Mouse (Mus musculus): ENCODE data around the gene Rabgap1l. TPM values are rescaled to one million over a fixed set of nuclear protein-coding genes. Genes with fewer than 3 reads are reported as not detected.

The Rabgap1l gene
- polyA plus RNA-seq, 1 experiment from 2014 or later = 21.3 TPM

- Histone ChIP-seq H3K4me3 (no peak overlapping the region), H3K27ac (no peak overlapping the region), H3K9ac (no peak overlapping the region), H3K9me3 (replicated peaks) (no peaks in the 10 kb centered on the region), H3K27me3 (no peaks in the 10 kb centered on the region), H3K4me1 (no peaks in the 10 kb centered on the region), H3K36me3 (ENCODE audit: poor library complexity, severe bottlenecking) (no peaks in the 10 kb centered on the region), H3K4me2 (no peak overlapping the region)
- no peak for ATAC-seq
- 84% methylated on average over 4 of the region's 4 CpGs for WGBS
Measured at GRCm38 (mm10) chr1:160334791-160335190, 458.2 kb downstream of the Rabgap1l start.

DNA sequence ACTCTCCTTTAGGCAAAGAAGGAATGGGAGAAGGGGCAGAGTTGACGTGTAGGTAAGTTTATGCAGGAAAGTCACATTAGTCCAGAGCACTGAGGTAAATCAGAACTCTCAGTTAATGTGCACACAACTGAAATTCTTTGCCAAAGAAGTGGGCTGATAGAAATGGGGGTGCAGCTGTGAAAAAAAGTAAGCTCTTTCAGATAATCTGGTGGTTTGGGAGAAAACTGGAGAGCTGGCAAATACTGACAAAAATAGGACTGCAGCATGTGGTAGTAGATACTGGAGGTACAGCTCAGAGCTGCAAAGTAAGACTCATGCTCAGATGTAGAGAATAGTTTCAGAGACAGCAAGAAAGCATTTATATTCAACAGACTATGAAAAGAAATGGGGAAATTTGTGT lies 462.2 kb downstream of the Rabgap1l start:
- Histone ChIP-seq H3K36me3 (ENCODE audit: poor library complexity, severe bottlenecking) (no peaks in the 10 kb centered on the region), H3K4me1 (no peaks in the 10 kb centered on the region), H3K9me3 (replicated peaks) (no peaks in the 10 kb centered on the region), H3K27me3 (no peaks in the 10 kb centered on the region), H3K9ac (no peak overlapping the region), H3K4me2 (no peak overlapping the region), H3K27ac (no peak overlapping the region), H3K4me3 (no peak overlapping the region)
- 49% methylated on average over 1 of the region's 1 CpGs for WGBS
- no peak for ATAC-seq

GRCm38 (mm10) chr1:160330222-160330621 lies 462.8 kb downstream of the Rabgap1l start:
- H3K4me1 ChIP-seq = no peaks in the 10 kb centered on the region

DNA sequence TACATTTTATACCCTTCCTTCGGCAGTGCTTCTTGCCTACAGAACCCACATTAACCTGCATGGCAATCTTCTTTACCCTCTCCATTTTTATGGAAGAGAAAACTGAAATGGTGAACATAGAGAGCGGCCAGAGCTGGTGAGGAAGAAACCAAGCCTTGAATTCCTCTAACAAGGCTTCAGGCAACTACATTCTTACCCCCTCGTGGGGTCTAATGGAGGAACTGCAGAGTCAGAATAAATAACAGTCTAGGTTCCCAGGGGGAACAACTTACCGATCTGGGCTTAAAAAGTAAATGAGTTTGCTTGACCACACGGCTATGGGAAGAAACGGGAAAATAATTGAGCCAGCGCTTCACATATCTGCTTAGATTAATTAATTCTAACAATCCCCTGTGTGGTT lies 463.2 kb downstream of the Rabgap1l start:
- Histone ChIP-seq H3K27me3 (no peaks in the 10 kb centered on the region), H3K4me1 (no peaks in the 10 kb centered on the region), H3K4me3 (no peak overlapping the region), H3K27ac (no peak overlapping the region), H3K9ac (no peak overlapping the region), H3K4me2 (no peak overlapping the region), H3K9me3 (replicated peaks) (no peaks in the 10 kb centered on the region), H3K36me3 (ENCODE audit: poor library complexity, severe bottlenecking) (no peaks in the 10 kb centered on the region)
- WGBS = 67% methylated on average over 7 of the region's 7 CpGs
- no peak for ATAC-seq

More at GRCm38 (mm10) chr1:160330222-160330621, 462.8 kb downstream of the Rabgap1l start:
- H3K9ac ChIP-seq = no peak overlapping the region
- H3K27ac ChIP-seq = no peak overlapping the region
- H3K4me3 ChIP-seq = no peak overlapping the region
- 72% methylated on average over 2 of the region's 2 CpGs for WGBS
- no peaks in the 10 kb centered on the region for H3K27me3 ChIP-seq
- H3K36me3 ChIP-seq (ENCODE audit: poor library complexity, severe bottlenecking) = no peaks in the 10 kb centered on the region
- no peak for ATAC-seq
- no peak overlapping the region for H3K4me2 ChIP-seq
- H3K9me3 ChIP-seq (replicated peaks) = no peaks in the 10 kb centered on the region

DNA sequence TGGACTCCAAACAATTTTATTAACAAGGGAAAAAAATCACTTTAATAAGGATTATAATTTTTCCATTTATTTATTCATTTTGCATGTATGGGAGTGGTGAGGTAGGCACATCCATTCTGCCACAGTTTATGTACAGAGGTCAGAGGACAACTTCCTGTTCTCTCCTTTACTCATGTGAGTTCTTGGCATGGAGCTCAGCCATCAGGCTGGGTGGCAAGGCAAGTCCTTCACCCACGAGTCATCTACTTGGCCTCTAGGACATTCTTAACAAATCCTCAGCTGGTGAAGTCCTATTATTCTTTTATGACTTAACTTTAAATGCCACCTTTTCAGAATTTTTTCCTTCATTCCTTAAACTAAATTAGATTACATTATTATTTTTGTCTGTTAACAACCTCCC lies 465.5 kb downstream of the Rabgap1l start:
- Histone ChIP-seq H3K4me2 (no peak overlapping the region), H3K9ac (no peak overlapping the region), H3K9me3 (replicated peaks) (no peaks in the 10 kb centered on the region), H3K36me3 (ENCODE audit: poor library complexity, severe bottlenecking) (no peaks in the 10 kb centered on the region), H3K27me3 (no peaks in the 10 kb centered on the region), H3K4me3 (no peak overlapping the region), H3K27ac (no peak overlapping the region), H3K4me1 (no peaks in the 10 kb centered on the region)
- ATAC-seq = no peak
- 76% methylated on average over 1 of the region's 1 CpGs for WGBS

DNA sequence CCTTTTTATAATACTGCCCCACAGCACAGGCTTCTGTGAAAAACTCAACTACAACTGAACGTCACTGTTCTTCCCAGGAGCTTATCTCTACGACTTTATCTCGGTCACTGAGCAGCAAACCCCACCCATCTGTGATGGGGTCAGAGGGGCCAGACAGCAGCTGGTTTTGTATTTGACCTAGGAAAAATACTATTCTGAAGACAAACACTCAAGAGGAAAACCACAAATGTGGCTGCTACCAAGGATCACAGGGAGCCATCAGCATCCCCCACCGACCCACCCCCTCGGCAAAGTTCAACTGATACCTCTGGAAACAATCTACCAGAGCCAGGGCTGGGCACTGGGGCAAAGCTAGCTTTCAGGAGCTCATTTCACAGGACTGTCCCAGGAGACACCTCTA lies 467.5 kb downstream of the Rabgap1l start:
- Histone ChIP-seq H3K27me3 (no peaks in the 10 kb centered on the region), H3K9ac (no peak overlapping the region), H3K9me3 (replicated peaks) (no peaks in the 10 kb centered on the region), H3K36me3 (ENCODE audit: poor library complexity, severe bottlenecking) (no peaks in the 10 kb centered on the region), H3K4me3 (no peak overlapping the region), H3K4me2 (no peak overlapping the region), H3K4me1 (no peaks in the 10 kb centered on the region), H3K27ac (no peak overlapping the region)
- 85% methylated on average over 5 of the region's 5 CpGs for WGBS
- ATAC-seq = no peak

- no peak for ATAC-seq
- H3K4me2 ChIP-seq = no peak overlapping the region
Measured at GRCm38 (mm10) chr1:160320690-160321089, 472.3 kb downstream of the Rabgap1l start.

GRCm38 (mm10) chr1:160318057-160318725 lies 474.8 kb downstream of the Rabgap1l start:
- no peaks in the 10 kb centered on the region for H3K4me1 ChIP-seq
- no peaks in the 10 kb centered on the region for H3K36me3 ChIP-seq (ENCODE audit: poor library complexity, severe bottlenecking)
- H3K9me3 ChIP-seq (replicated peaks) = no peaks in the 10 kb centered on the region
- WGBS = 80% methylated on average over 8 of the region's 8 CpGs
- no peak overlapping the region for H3K9ac ChIP-seq
- ATAC-seq = no peak
- H3K27me3 ChIP-seq = no peaks in the 10 kb centered on the region
- no peak overlapping the region for H3K4me2 ChIP-seq
- H3K27ac ChIP-seq = no peak overlapping the region
- no peak overlapping the region for H3K4me3 ChIP-seq

More at GRCm38 (mm10) chr1:160320690-160321089, 472.3 kb downstream of the Rabgap1l start:
- Histone ChIP-seq H3K36me3 (ENCODE audit: poor library complexity, severe bottlenecking) (no peaks in the 10 kb centered on the region), H3K27ac (no peak overlapping the region), H3K9me3 (replicated peaks) (no peaks in the 10 kb centered on the region), H3K9ac (no peak overlapping the region), H3K27me3 (no peaks in the 10 kb centered on the region), H3K4me3 (no peak overlapping the region), H3K4me1 (no peaks in the 10 kb centered on the region)
- 85% methylated on average over 1 of the region's 1 CpGs for WGBS

DNA sequence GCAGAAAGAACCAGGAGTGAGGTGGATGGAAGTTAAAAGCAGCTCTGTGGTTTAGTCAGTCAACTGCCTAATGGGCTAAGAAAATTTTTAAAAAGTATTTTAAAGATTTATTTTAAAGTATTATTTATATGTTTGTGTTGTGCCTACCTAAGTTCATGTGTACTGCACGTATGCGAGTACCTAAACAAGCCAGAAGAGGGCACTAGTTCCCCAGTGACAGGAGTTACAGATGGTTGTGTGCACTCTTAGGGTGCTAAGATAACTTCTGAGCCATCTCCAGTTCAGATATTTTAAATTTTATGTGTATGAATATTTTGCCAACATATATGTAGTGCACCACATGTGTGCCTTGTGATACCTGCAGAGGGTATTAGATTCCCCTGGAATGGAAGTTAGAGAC lies 476.8 kb downstream of the Rabgap1l start:
- Histone ChIP-seq H3K9me3 (replicated peaks) (no peaks in the 10 kb centered on the region), H3K4me3 (no peak overlapping the region), H3K9ac (no peak overlapping the region), H3K36me3 (ENCODE audit: poor library complexity, severe bottlenecking) (no peaks in the 10 kb centered on the region), H3K27ac (no peak overlapping the region), H3K4me2 (no peak overlapping the region), H3K27me3 (no peaks in the 10 kb centered on the region), H3K4me1 (no peaks in the 10 kb centered on the region)
- ATAC-seq = no peak
- 100% methylated on average over 2 of the region's 2 CpGs for WGBS

GRCm38 (mm10) chr1:160312658-160313057 lies 480.4 kb downstream of the Rabgap1l start:
- H3K27ac ChIP-seq = no peak overlapping the region
- WGBS = 93% methylated on average over 4 of the region's 4 CpGs
- ATAC-seq = no peak
- no peaks in the 10 kb centered on the region for H3K9me3 ChIP-seq (replicated peaks)
- peaks cover 8% of the 10 kb centered on the region for H3K4me1 ChIP-seq
- no peak overlapping the region for H3K4me2 ChIP-seq
- no peak overlapping the region for H3K4me3 ChIP-seq
- H3K36me3 ChIP-seq (ENCODE audit: poor library complexity, severe bottlenecking) = no peaks in the 10 kb centered on the region
- no peak overlapping the region for H3K9ac ChIP-seq
- H3K27me3 ChIP-seq = no peaks in the 10 kb centered on the region

- Histone ChIP-seq H3K4me2 (no peak overlapping the region), H3K36me3 (ENCODE audit: poor library complexity, severe bottlenecking) (no peaks in the 10 kb centered on the region), H3K9me3 (replicated peaks) (no peaks in the 10 kb centered on the region), H3K4me1 (peaks cover 10% of the 10 kb centered on the region), H3K27me3 (no peaks in the 10 kb centered on the region), H3K9ac (no peak overlapping the region), H3K27ac (no peak overlapping the region), H3K4me3 (no peak overlapping the region)
- WGBS = 16% methylated on average over 2 of the region's 2 CpGs
- ATAC-seq = no peak
Measured at GRCm38 (mm10) chr1:160311861-160312260, 481.1 kb downstream of the Rabgap1l start.

DNA sequence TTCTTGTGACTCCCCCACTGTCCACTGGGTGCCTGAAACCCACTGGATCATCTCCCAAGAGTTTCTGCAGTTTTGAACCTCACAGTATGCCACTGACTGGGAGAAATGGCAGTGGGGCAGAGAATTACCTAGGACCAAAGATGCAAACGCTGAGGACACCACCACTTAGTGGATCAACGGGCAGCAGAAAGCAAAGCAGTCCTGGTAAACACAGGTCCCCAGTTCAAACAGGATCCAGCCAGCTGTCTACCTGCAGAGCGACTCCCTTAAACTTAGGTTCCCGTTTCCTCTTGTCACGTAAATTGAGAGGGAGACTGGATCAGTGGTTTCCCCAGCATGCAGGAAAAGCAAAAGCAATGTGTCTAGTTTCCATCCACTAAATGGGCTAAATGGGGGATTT lies 483.1 kb downstream of the Rabgap1l start:
- Histone ChIP-seq H3K27me3 (no peaks in the 10 kb centered on the region), H3K4me3 (no peak overlapping the region), H3K4me1 (peaks cover 10% of the 10 kb centered on the region), H3K9me3 (replicated peaks) (no peaks in the 10 kb centered on the region), H3K4me2 (no peak overlapping the region), H3K9ac (no peak overlapping the region), H3K27ac (no peak overlapping the region), H3K36me3 (ENCODE audit: poor library complexity, severe bottlenecking) (no peaks in the 10 kb centered on the region)
- 42% methylated on average over 5 of the region's 5 CpGs for WGBS
- no peak for ATAC-seq

DNA sequence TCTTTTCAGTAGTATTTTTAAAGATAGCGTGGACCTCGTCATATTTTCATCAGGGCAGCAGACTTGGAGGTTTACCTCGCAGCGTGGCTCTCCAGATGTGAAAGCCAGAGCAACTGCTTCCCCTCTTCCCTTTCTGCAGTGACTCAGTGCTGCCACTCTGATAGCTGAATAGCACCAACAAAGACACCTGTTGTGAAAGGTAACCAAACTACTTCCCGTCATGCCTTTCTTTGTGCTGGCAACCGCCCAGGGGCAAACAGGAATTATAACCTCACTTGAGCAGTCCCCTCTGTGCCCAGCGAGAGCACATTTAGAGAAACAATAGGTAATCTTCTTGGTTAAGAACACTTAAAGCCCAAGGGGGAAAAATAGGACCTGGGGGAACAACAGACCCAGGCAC lies 484.0 kb downstream of the Rabgap1l start:
- Histone ChIP-seq H3K4me2 (no peak overlapping the region), H3K9me3 (replicated peaks) (no peaks in the 10 kb centered on the region), H3K4me1 (peaks cover 10% of the 10 kb centered on the region), H3K9ac (no peak overlapping the region), H3K36me3 (ENCODE audit: poor library complexity, severe bottlenecking) (no peaks in the 10 kb centered on the region), H3K27ac (no peak overlapping the region), H3K27me3 (no peaks in the 10 kb centered on the region), H3K4me3 (no peak overlapping the region)
- WGBS = 5% methylated on average over 7 of the region's 7 CpGs
- ATAC-seq = no peak
